Mouse (Mus musculus): ENCODE results near the gene Baiap2l1. TPM values are rescaled to one million over a fixed set of nuclear protein-coding genes. Genes with fewer than 3 reads are reported as not detected.

Gene Baiap2l1
- polyA plus RNA-seq, 1 experiment from 2014 or later: 5.6 TPM

GRCm38 (mm10) chr5:144278374-144278960 is 79.4 kb downstream of the Baiap2l1 start:
- Histone ChIP-seq H3K4me1 (no peaks in the 10 kb centered on the region), H3K9me3 (replicated peaks) (no peaks in the 10 kb centered on the region), H3K4me2 (replicated peaks) (no peak overlapping the region), H3K27me3 (no peaks in the 10 kb centered on the region), H3K36me3 (peaks cover 12% of the 10 kb centered on the region), H3K27ac (no peak overlapping the region), H3K9ac (no peak overlapping the region), H3K4me3 (no peak overlapping the region)
- no peak for ATAC-seq (ENCODE audit: low FRiP score)
- WGBS: 90% methylated on average over 12 of the region's 13 CpGs

GRCm38 (mm10) chr5:144276898-144277630 is 80.8 kb downstream of the Baiap2l1 start:
- no peak overlapping the region for H3K4me3 ChIP-seq
- H3K4me1 ChIP-seq: no peaks in the 10 kb centered on the region
- H3K9me3 ChIP-seq (replicated peaks): no peaks in the 10 kb centered on the region
- no peak overlapping the region for H3K27ac ChIP-seq
- no peak for ATAC-seq (ENCODE audit: low FRiP score)
- H3K9ac ChIP-seq: no peak overlapping the region
- WGBS: 88% methylated on average over 17 of the region's 17 CpGs
- H3K27me3 ChIP-seq: no peaks in the 10 kb centered on the region
- H3K4me2 ChIP-seq (replicated peaks): no peak overlapping the region
- peaks cover 12% of the 10 kb centered on the region for H3K36me3 ChIP-seq

DNA sequence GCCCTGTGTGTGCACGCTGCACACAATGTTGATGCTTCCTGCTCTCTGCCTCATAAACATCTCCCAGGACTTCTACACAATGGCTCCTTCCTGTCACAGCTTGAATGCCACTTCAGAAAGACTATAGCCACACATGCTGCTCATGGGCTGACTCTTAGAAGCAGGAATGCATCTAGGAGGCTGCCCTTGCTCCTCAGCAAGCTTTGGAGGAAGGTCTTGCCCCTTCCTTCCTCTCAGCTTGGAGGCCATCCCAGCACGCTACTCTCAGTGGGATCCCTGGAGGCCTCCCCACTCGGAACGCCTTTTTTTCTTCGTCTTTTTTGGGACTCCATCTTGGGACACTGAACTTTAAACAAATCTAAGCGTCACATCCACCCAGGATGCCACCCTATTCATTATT is 83.0 kb downstream of the Baiap2l1 start:
- WGBS: 66% methylated on average over 6 of the region's 6 CpGs
- no peak overlapping the region for H3K27ac ChIP-seq

DNA sequence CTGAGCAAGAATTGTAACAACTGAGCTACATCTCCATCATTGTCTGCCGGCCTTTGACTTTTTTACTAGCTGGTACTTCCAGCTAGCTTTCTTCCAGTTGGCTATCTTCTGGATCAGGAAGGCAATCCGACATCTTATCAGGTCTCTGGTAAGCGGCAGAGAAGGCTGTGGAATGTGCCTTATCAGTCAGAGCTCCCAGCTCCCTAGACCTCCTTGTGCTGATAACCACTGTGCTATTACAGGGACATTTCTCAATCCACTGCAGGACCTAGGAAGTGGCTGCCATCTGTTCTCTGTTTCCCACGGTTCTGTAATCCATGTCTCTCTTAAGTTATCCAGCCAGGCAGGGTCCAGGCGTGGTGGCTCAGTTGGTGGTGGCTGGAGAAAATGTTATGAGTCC is 86.1 kb downstream of the Baiap2l1 start:
- no peak overlapping the region for H3K4me2 ChIP-seq (replicated peaks)
- 69% methylated on average over 5 of the region's 5 CpGs for whole genome bisulfite sequencing
- H3K27me3 ChIP-seq: no peaks in the 10 kb centered on the region
- H3K27ac ChIP-seq: no peak overlapping the region
- peaks cover 23% of the 10 kb centered on the region for H3K36me3 ChIP-seq
- H3K9ac ChIP-seq: no peak overlapping the region
- H3K9me3 ChIP-seq (replicated peaks): no peaks in the 10 kb centered on the region
- H3K4me3 ChIP-seq: no peak overlapping the region
- ATAC-seq (ENCODE audit: low FRiP score): no peak
- H3K4me1 ChIP-seq: no peaks in the 10 kb centered on the region

More for the DNA sequence above, 83.0 kb downstream of the Baiap2l1 start:
- Histone ChIP-seq H3K4me2 (replicated peaks) (no peak overlapping the region), H3K4me1 (no peaks in the 10 kb centered on the region), H3K9ac (no peak overlapping the region), H3K36me3 (peaks cover 14% of the 10 kb centered on the region), H3K27me3 (no peaks in the 10 kb centered on the region), H3K4me3 (no peak overlapping the region), H3K9me3 (replicated peaks) (no peaks in the 10 kb centered on the region)
- no peak for ATAC-seq (ENCODE audit: low FRiP score)

DNA sequence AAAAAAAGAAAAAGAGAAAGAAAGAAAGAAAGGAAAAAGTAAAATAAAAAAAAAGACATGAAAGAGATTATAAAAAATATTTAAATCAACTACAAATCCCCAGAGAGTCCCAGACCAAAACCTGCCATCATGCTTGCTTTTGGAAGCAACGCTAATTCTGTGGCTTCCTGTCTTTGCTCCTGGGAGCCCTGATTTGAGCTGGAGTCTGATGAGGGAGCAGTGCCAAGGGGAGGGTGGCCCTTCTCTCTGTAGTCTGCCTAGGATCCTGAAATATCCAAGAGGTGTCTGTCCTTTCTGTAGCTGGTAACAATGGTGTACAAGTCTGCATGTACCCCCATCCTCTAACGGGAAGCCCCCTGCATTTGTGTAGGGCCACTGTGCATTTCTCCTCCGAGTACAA is 86.8 kb downstream of the Baiap2l1 start:
- Histone ChIP-seq H3K27ac (no peak overlapping the region), H3K9me3 (replicated peaks) (no peaks in the 10 kb centered on the region), H3K36me3 (peaks cover 29% of the 10 kb centered on the region), H3K4me2 (replicated peaks) (no peak overlapping the region), H3K4me1 (no peaks in the 10 kb centered on the region), H3K4me3 (no peak overlapping the region), H3K27me3 (no peaks in the 10 kb centered on the region), H3K9ac (no peak overlapping the region)
- WGBS: 80% methylated on average over 3 of the region's 3 CpGs
- ATAC-seq (ENCODE audit: low FRiP score): no peak

- H3K9ac ChIP-seq: no peak overlapping the region
- WGBS: 95% methylated on average over 8 of the region's 8 CpGs
- H3K9me3 ChIP-seq (replicated peaks): no peaks in the 10 kb centered on the region
- H3K4me3 ChIP-seq: no peak overlapping the region
- no peak overlapping the region for H3K27ac ChIP-seq
- ATAC-seq (ENCODE audit: low FRiP score): no peak
- H3K4me1 ChIP-seq: no peaks in the 10 kb centered on the region
- no peak overlapping the region for H3K4me2 ChIP-seq (replicated peaks)
- H3K36me3 ChIP-seq: peaks cover 29% of the 10 kb centered on the region
- H3K27me3 ChIP-seq: no peaks in the 10 kb centered on the region
Observed at GRCm38 (mm10) chr5:144270420-144270819, 87.5 kb downstream of the Baiap2l1 start.

- no peak for ATAC-seq (ENCODE audit: low FRiP score)
- Histone ChIP-seq H3K4me3 (no peak overlapping the region), H3K27me3 (no peaks in the 10 kb centered on the region), H3K36me3 (peaks cover 30% of the 10 kb centered on the region), H3K9me3 (replicated peaks) (no peaks in the 10 kb centered on the region), H3K4me1 (no peaks in the 10 kb centered on the region), H3K27ac (no peak overlapping the region), H3K9ac (no peak overlapping the region), H3K4me2 (replicated peaks) (no peak overlapping the region)
- 91% methylated on average over 7 of the region's 7 CpGs for WGBS
Observed at GRCm38 (mm10) chr5:144269926-144270325, 88.0 kb downstream of the Baiap2l1 start.

GRCm38 (mm10) chr5:144267535-144268241 is 90.2 kb downstream of the Baiap2l1 start:
- Histone ChIP-seq H3K27ac (no peak overlapping the region), H3K36me3 (peaks cover 43% of the 10 kb centered on the region), H3K4me3 (no peak overlapping the region), H3K9ac (no peak overlapping the region), H3K27me3 (no peaks in the 10 kb centered on the region), H3K4me2 (replicated peaks) (no peak overlapping the region), H3K4me1 (0 out of 2 replicates have a peak, but pooled peaks cover 4% of the 10 kb centered on the region), H3K9me3 (replicated peaks) (no peaks in the 10 kb centered on the region)
- WGBS: 85% methylated on average over 8 of the region's 8 CpGs
- no peak for ATAC-seq (ENCODE audit: low FRiP score)

DNA sequence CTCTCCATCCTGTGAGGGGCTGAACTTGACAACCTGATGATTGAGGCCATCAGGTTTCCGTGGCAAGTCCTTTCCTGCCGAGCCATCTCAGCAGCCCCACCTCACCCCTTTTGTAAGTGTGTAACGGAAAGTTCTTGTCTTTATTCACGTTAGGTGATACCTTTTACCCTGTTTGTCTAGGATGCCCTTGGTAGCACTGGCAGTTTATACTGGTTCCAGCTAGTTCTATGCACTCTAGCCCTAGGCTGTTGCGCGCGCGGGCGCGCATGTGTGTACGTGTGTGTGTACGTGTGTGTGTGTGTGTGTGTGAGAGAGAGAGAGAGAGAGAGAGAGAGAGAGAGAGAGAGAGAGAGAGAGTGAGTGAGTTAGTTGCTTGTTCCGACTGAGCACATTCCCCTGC is 94.4 kb downstream of the Baiap2l1 start:
- peaks cover 28% of the 10 kb centered on the region for H3K4me1 ChIP-seq
- H3K27me3 ChIP-seq: no peaks in the 10 kb centered on the region
- no peak overlapping the region for H3K9ac ChIP-seq
- ATAC-seq (ENCODE audit: low FRiP score): no peak
- 79% methylated on average over 13 of the region's 13 CpGs for WGBS
- H3K27ac ChIP-seq: no peak overlapping the region
- H3K36me3 ChIP-seq: peaks cover 47% of the 10 kb centered on the region
- no peaks in the 10 kb centered on the region for H3K9me3 ChIP-seq (replicated peaks)
- H3K4me3 ChIP-seq: no peak overlapping the region
- H3K4me2 ChIP-seq (replicated peaks): no peak overlapping the region

- peaks cover 43% of the 10 kb centered on the region for H3K36me3 ChIP-seq
- no peak overlapping the region for H3K4me2 ChIP-seq (replicated peaks)
- H3K27ac ChIP-seq: no peak overlapping the region
- no peaks in the 10 kb centered on the region for H3K27me3 ChIP-seq
- WGBS: 74% methylated on average over 9 of the region's 9 CpGs
- peaks cover 32% of the 10 kb centered on the region for H3K4me1 ChIP-seq
- no peak overlapping the region for H3K9ac ChIP-seq
- ATAC-seq (ENCODE audit: low FRiP score): no peak
- no peaks in the 10 kb centered on the region for H3K9me3 ChIP-seq (replicated peaks)
- no peak overlapping the region for H3K4me3 ChIP-seq
Observed at GRCm38 (mm10) chr5:144263082-144263481, 94.8 kb downstream of the Baiap2l1 start.

GRCm38 (mm10) chr5:144261829-144262228 is 96.1 kb downstream of the Baiap2l1 start:
- Histone ChIP-seq H3K4me2 (replicated peaks) (no peak overlapping the region), H3K27ac (no peak overlapping the region), H3K36me3 (peaks cover 36% of the 10 kb centered on the region), H3K4me3 (no peak overlapping the region), H3K27me3 (no peaks in the 10 kb centered on the region), H3K9me3 (replicated peaks) (no peaks in the 10 kb centered on the region), H3K9ac (no peak overlapping the region), H3K4me1 (peaks cover 45% of the 10 kb centered on the region)
- no peak for ATAC-seq (ENCODE audit: low FRiP score)
- 87% methylated on average over 5 of the region's 5 CpGs for WGBS

DNA sequence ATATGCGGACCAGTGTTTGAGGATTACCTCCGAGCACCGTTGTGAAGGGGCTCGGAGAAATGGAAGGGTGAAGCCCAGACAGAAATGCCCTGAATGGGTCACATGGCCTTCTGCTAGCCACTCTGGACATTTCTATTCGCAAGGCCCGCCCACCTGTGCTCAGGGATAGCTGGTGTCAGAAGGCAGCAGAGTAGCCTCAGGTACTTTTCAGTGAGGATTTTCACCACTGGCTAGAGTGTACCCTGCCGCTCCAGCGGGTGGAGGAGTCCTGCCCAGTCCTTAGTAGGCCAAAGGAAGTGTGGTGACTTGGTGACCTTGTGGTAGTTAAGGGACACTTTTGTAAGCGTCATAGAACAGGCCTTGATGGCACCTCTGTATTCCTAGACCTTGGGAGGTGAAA is 96.6 kb downstream of the Baiap2l1 start:
- ATAC-seq (ENCODE audit: low FRiP score): no peak
- Histone ChIP-seq H3K9me3 (replicated peaks) (no peaks in the 10 kb centered on the region), H3K9ac (0 out of 2 replicates have a peak overlapping the region, but pooled peaks have one; percentile 14), H3K36me3 (peaks cover 31% of the 10 kb centered on the region), H3K4me1 (peaks cover 48% of the 10 kb centered on the region), H3K27me3 (no peaks in the 10 kb centered on the region), H3K27ac (no peak overlapping the region), H3K4me2 (replicated peaks) (no peak overlapping the region), H3K4me3 (no peak overlapping the region)
- WGBS: 88% methylated on average over 9 of the region's 9 CpGs
